Mouse (Mus musculus) megakaryocyte progenitor cell, adult 5-6 weeks (primary cell): ENCODE measurements around the gene Cipc. TPM values are rescaled to one million over a fixed set of nuclear protein-coding genes. Genes with fewer than 3 reads are reported as not detected.

Source experiments
- ATAC-seq: replicated peaks from 2 replicates; pipeline ENCODE4 v1.8.0; 2016; ENCODE audit warnings: mild to moderate bottlenecking, moderate TSS enrichment, inconsistent platforms; ENCODE audit not compliant: poor library complexity
- total RNA-seq, 2 experiments: library from RNA; stranded (forward) in 1 of 2; stranded (reverse) in 1 of 2; fragments of 157-497, 149-512 nt in 1 of 2; fragments of 200-1000 nt in 1 of 2; gene quantifications; 2 replicates each; pipeline versions ENCODE4 v1.2.3 to v1.2.4; 2015 to 2017

Gene Cipc
- total RNA-seq, 2 experiments from 2014 or later: 17.6 to 22.0 TPM

GRCm38 (mm10) chr12:86960138-86960537, 13.3 kb downstream of the Cipc start:
- no peak for ATAC-seq

- no peak for ATAC-seq
Measured at GRCm38 (mm10) chr12:86960791-86961335, 14.0 kb downstream of the Cipc start.

GRCm38 (mm10) chr12:86961589-86962344, 14.9 kb downstream of the Cipc start:
- ATAC-seq: no peak

- ATAC-seq: no peak
Measured at GRCm38 (mm10) chr12:86964278-86965057, 17.6 kb downstream of the Cipc start.

GRCm38 (mm10) chr12:86965237-86965799, 18.5 kb downstream of the Cipc start:
- ATAC-seq: no peak

- ATAC-seq: peak; percentile 68
Measured at GRCm38 (mm10) chr12:86968468-86969219, 21.8 kb downstream of the Cipc start.

GRCm38 (mm10) chr12:86969220-86969601, 22.4 kb downstream of the Cipc start:
- no peak for ATAC-seq

- ATAC-seq: no peak
Measured at GRCm38 (mm10) chr12:86971089-86971488, 24.2 kb downstream of the Cipc start.

- peak; percentile 27; the same call in 1 of the 2 replicates for ATAC-seq
Measured at GRCm38 (mm10) chr12:86973216-86973615, 26.4 kb downstream of the Cipc start.

- ATAC-seq: no peak
Measured at GRCm38 (mm10) chr12:86973706-86974105, 26.9 kb downstream of the Cipc start.

GRCm38 (mm10) chr12:86974387-86975288, 27.8 kb downstream of the Cipc start:
- ATAC-seq: peak; percentile 75

- no peak for ATAC-seq
Measured at GRCm38 (mm10) chr12:86975761-86976160, 28.9 kb downstream of the Cipc start.

- ATAC-seq: no peak
Measured at GRCm38 (mm10) chr12:86976511-86977168, 29.8 kb downstream of the Cipc start.

GRCm38 (mm10) chr12:86977833-86978232, 31.0 kb downstream of the Cipc start:
- ATAC-seq: no peak

GRCm38 (mm10) chr12:86981180-86981579, 34.3 kb downstream of the Cipc start:
- ATAC-seq: 0 out of 2 replicates have a peak, but pooled peaks have one; percentile 27

- peak; percentile 86 for ATAC-seq
Measured at GRCm38 (mm10) chr12:86983470-86984193, 36.8 kb downstream of the Cipc start.

GRCm38 (mm10) chr12:86984194-86984555, 37.3 kb downstream of the Cipc start:
- ATAC-seq: peak; percentile 66

- no peak for ATAC-seq
Measured at GRCm38 (mm10) chr12:86986562-86986961, 39.7 kb downstream of the Cipc start.

GRCm38 (mm10) chr12:86988227-86988626, 41.4 kb downstream of the Cipc start:
- ATAC-seq: no peak
